ENCODE assay signal across 14 mouse cellular contexts in the genomic region with DNA sequence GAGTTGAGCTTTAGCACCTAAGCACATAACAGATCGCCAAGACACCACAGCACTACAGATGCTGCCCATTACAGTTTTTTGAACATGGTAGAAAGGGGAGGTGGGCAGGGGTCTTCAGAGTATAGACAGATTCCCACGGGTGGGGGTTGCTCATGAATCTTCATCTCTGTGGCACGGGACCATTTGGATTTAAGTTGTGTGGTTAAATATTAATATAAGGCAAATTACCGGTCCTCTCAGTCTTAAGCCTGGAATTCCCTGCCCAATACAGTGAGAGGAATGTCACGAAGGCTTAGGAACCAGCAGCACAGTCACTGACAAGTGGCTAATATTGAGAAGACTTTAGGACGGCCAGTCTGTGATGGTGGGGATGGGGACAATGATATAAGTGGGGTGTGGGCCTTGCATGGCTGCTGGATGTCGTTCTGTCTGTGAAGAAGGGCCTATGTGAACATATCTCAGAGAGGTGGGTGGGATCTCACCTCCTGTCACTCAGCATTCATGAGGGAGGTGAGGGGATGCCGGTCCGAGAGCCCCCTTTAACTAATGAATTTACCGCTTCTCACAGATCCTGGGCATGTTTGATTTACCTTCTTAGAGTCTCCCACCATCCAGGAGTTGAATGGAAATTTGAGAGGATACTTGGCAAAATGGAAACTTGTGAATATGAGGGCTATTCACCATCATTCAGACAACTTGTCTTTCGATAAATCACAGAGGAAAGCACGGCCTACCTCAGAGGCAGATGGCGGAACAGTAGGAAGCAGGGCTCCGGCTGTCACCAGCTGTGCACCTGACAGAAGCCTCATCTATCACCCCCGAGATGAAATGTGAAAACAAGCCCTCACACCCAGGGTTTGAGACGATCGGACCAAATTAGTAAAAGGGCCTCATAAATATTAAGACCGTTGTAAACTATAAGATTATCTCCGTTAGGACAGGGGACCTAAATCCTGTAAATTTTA. TPM values are rescaled to one million over a fixed set of nuclear protein-coding genes. Genes with fewer than 3 reads are reported as not detected.
A peak's percentile ranks its signal among the peaks of the same experiment; 100 is the strongest.
DNase-seq lines count a peak whose midpoint lies in the region; ATAC-seq lines count a peak whose summit lies in the region.
"Had no signal": no experiment of that assay in that cellular context is flagged by ENCODE, and none has a peak within 500 bp of the region (broad histone marks: within the 10 kb centered on the region; RNA-seq: fewer than 3 reads in every experiment).

No protein-coding gene starts in this region.

- peak overlapping the region; percentile 62; the same call in 1 of the 2 replicates for H3K4me3 ChIP-seq in hindbrain, embryonic 11.5 days (ENCODE audit: low read depth, low read length)
- peak overlapping the region; percentile 84 for H3K4me3 ChIP-seq in midbrain, embryonic 15.5 days

- no peaks in the 10 kb centered on the region for H3K27me3 ChIP-seq in hindbrain, embryonic 11.5 days (ENCODE audit: control insufficient read depth, insufficient read depth, low read length)
- H3K27me3 ChIP-seq in midbrain, embryonic 15.5 days (replicated peaks): no peaks in the 10 kb centered on the region

- H3K4me2 ChIP-seq in hindbrain, embryonic 11.5 days (replicated peaks; ENCODE audit: low read depth, low read length): peak overlapping the region; percentile 51
- peak overlapping the region; percentile 65 for H3K4me2 ChIP-seq in midbrain, embryonic 15.5 days

- no peaks in the 10 kb centered on the region for H3K4me1 ChIP-seq in hindbrain, embryonic 11.5 days (replicated peaks; ENCODE audit: control insufficient read depth, insufficient read depth, low read length)
- H3K4me1 ChIP-seq in midbrain, embryonic 15.5 days: peaks cover 67% of the 10 kb centered on the region

- no peak overlapping the region for H3K27ac ChIP-seq in hindbrain, embryonic 11.5 days (ENCODE audit: low read depth, low read length)
- 0 out of 2 replicates have a peak overlapping the region, but pooled peaks have one; percentile 20 for H3K27ac ChIP-seq in midbrain, embryonic 15.5 days
- H3K27ac ChIP-seq: kidney, postnatal 0 days had no signal

- H3K9me3 ChIP-seq in hindbrain, embryonic 11.5 days (ENCODE audit: control insufficient read depth, low read length): no peaks in the 10 kb centered on the region
- no peaks in the 10 kb centered on the region for H3K9me3 ChIP-seq in midbrain, embryonic 15.5 days

- WGBS in hindbrain, embryonic 11.5 days: 67% methylated on average over 19 of the region's 19 CpGs
- 62% methylated on average over 19 of the region's 19 CpGs for WGBS in midbrain, embryonic 15.5 days

- no peak overlapping the region for H3K9ac ChIP-seq in hindbrain, embryonic 11.5 days (ENCODE audit: low read depth, low read length)
- peak overlapping the region; percentile 6; the same call in 1 of the 2 replicates for H3K9ac ChIP-seq in midbrain, embryonic 15.5 days

- ATAC-seq in cerebellum, adult (ENCODE audit: insufficient number of reproducible peaks, low FRiP score, low TSS enrichment): no peak
- ATAC-seq in hindbrain, embryonic 11.5 days (ENCODE audit: low FRiP score): no peak
- no peak for ATAC-seq in midbrain, embryonic 15.5 days (replicated peaks)

- DNase-seq in cerebellum, adult 11 months: peak; percentile 79
- peak; percentile 90 to 92 for DNase-seq in cerebellum, postnatal 10 days
- DNase-seq in hindbrain, embryonic 11.5 days (ENCODE audit: low spot score): peak; percentile 21
- no peak for DNase-seq in adrenal gland, postnatal 14 days
- DNase-seq in thymus, adult 18-20 months: no peak
- DNase-seq in ovary, adult 18-20 months (ENCODE audit: low spot score): no peak
- DNase-seq: heart, adult 18-20 months; liver; spleen, adult 18-20 months; thymus, adult 2 months had no signal

- no peaks in the 10 kb centered on the region for H3K36me3 ChIP-seq in hindbrain, embryonic 11.5 days (ENCODE audit: control insufficient read depth, insufficient read depth, low read length)
- H3K36me3 ChIP-seq in midbrain, embryonic 15.5 days (replicated peaks): no peaks in the 10 kb centered on the region

RNA-seq across cellular contexts. Expression of gene Ccdc175, which starts 48.3 kb away (rescaled TPM):
- polyA plus RNA-seq in hindbrain, embryonic 11.5 days (2014; fragmentation: Nextera tagmentation; extraction: Ambion mirVana): not detected in 2 replicates
- not detected in 2 replicates for polyA plus RNA-seq in midbrain, embryonic 15.5 days (2015; fragmentation: Nextera tagmentation; extraction: Ambion mirVana)
- total RNA-seq in adrenal gland, postnatal 14 days (2021): not detected in 2 replicates
- total RNA-seq: heart, adult 18-20 months had no signal
- polyA plus RNA-seq: lung, embryonic 16.5 days; thymus, adult 2 months had no signal

Comparison
In these comparisons a context has a peak if more than half of its experiments do, and no peak if none do; other contexts are left out.
1. DNase-seq: peak in cerebellum, adult 11 months (single experiment), cerebellum, postnatal 10 days (2 of 2) and hindbrain, embryonic 11.5 days (single experiment); none in adrenal gland, postnatal 14 days (single experiment), thymus, adult 18-20 months (0 of 2) and ovary, adult 18-20 months (single experiment).